Mouse (Mus musculus) left cerebral cortex, postnatal 25 days (tissue): ENCODE data around the gene Golt1a. TPM values are rescaled to one million over a fixed set of nuclear protein-coding genes. Genes with fewer than 3 reads are reported as not detected.
A peak's percentile ranks its signal among the peaks of the same experiment; 100 is the strongest.

Source experiments
- DNase-seq, 2 experiments: peaks; one replicate each; pipeline ENCODE4 v3.0.0; 2022; ENCODE audit warnings: low spot score in 2 of 2, mixed read lengths in 1 of 2
- intact Hi-C: fragments of 180-260 bp; cut with DNase I; formaldehyde crosslinking; loops from one replicate; pipeline ENCODE4 v1.15.1; 2025
- total RNA-seq, 2 experiments: library from RNA; stranded (reverse); gene quantifications; 2 replicates each; pipeline ENCODE4 v1.2.3; 2021

The Golt1a gene
- total RNA-seq, 2 experiments from 2014 or later, result 1.0 to 1.3 TPM

DNA sequence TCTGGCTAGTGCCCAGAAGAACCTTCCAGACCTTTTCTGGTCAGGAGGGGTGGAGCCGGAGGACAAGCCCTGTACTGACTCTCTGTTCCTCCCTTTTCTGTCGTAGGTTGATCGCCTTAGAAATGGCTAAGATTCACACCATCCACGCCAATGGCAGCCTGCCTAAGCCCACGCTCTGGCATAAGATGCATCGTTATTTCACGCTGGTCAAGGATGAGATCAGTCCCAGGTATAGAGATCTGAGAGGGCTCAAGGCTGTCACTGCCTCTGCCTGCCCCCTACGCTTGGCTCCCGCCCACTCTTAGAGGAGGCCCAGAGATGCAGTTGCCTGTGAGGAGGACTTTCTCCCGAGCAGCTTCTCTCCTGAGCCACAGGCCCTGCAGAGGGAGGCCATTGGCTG lies 59.0 kb downstream of the Golt1a start:
- intact Hi-C loops, result no loop called here
- peak in 1 of 2 experiments; percentile 88 for DNase-seq

DNA sequence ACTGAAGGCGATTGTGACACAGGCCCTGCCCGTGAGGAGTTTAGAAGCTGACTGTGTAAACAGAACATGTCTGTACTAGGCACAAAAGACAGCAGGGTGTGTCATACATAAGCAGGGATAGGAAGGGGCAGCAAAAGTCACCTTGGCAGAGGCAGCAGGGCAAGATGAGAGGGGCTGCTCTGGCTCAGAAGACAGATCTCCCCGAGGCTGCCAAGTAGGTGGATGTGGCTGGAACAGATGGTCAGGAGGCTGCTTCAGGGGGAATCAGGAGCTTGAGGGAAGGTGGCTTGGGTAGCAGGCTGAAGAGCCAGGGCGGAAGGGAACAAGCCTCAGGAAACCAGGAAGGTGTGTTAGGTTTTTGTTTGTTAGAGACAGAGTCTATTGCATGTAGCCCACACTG lies 60.8 kb downstream of the Golt1a start:
- DNase-seq, result no peak
- intact Hi-C loops, result no loop called here

DNA sequence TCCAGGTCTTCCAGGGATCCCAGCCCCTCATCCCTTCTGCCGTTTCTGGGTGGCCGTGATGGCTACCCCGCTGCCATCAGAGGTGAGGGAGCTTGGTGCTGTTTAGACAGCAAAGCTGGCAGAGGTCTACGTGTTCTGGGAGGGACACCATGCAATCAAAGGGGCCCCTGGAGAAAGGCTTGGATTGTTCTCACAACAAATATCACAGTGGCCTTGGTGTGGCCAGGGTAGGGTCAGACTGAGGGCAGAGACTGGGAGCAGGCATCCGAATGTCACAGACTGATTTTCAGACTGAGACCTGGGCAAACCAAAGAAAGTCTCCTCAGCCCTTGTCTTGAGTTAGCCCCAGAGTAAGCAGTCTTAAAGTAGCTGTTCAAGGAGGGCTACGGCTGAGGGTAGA lies 61.8 kb downstream of the Golt1a start:
- DNase-seq, result no peak
- intact Hi-C loops, result no loop called here

DNA sequence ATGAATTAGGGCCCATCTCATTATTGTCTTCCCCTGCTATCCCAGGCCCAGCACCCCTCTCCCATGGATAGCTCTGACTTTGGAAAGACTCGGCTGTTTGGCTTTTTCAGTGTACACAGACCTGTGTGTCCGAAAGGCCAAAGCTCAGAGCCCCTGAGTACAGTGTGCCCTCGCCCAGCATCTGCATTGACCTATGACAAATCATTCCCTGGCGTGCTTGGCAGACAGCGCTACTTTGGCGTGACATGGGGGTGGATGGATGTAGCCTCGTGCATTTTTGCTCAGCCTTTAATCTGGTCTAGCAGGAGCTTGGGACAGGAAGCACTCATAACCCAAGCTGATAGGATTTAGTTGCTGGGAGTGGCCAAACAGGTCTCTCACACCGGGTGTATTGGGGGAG lies 62.5 kb downstream of the Golt1a start:
- intact Hi-C loops, result no loop called here

More for the DNA sequence above, 62.5 kb downstream of the Golt1a start:
- DNase-seq, result no peak

Other genes with a start within 250 kb of the Golt1a start
- 10 to 100 TPM; 43.4 to 45.7 TPM for gene Ppp1r15b, start 178.7 kb upstream of the Golt1a start, total RNA-seq
- gene Plekha6, start 145.6 kb upstream of the Golt1a start, total RNA-seq, result 10 to 100 TPM; 72.2 to 84.2 TPM
- gene Kiss1, start 12.1 kb downstream of the Golt1a start, total RNA-seq, result 1 to 10 TPM in 1 of 2 experiments, not detected in 1; 1.8 TPM
- not detected for gene Ren1, start 40.7 kb downstream of the Golt1a start, total RNA-seq
- gene Etnk2, start 53.8 kb downstream of the Golt1a start, total RNA-seq, result 1 to 10 TPM; 8.0 to 8.1 TPM
- 10 to 100 TPM in 1 of 2 experiments, 1 to 10 TPM in 1; 7.6 to 11.0 TPM for gene Sox13, start 114.6 kb downstream of the Golt1a start, total RNA-seq